Mouse (Mus musculus) heart, embryonic 10.5 days (tissue): ENCODE data around the gene Cr2. TPM values are rescaled to one million over a fixed set of nuclear protein-coding genes. Genes with fewer than 3 reads are reported as not detected.
"Not testable (repeated sequence)": the region's sequence is repeated elsewhere in the genome, so short reads cannot be mapped to it uniquely, and the experiment has no call there.

Source experiments
- DNase-seq: peaks from one replicate; pipeline ENCODE4 v3.0.0-alpha.2; 2017; ENCODE audit warnings: low spot score
- H3K27ac ChIP-seq: fragments of 300-500 bp; sonication (generic); 2 replicates; pipeline ENCODE4 v1.5.1; 2016; ENCODE audit warnings: mild to moderate bottlenecking
- H3K27me3 ChIP-seq: fragments of 300-500 bp; sonication (generic); 2 replicates; pipeline ENCODE4 v1.6.1; 2016; ENCODE audit warnings: mild to moderate bottlenecking; ENCODE audit not compliant: poor library complexity, insufficient read depth, severe bottlenecking
- H3K36me3 ChIP-seq: fragments of 300-500 bp; sonication (generic); 2 replicates; pipeline ENCODE4 v1.6.1; 2016; ENCODE audit warnings: mild to moderate bottlenecking, moderate library complexity
- H3K4me1 ChIP-seq: fragments of 300-500 bp; sonication (generic); 2 replicates; pipeline ENCODE4 v1.6.1; 2016; ENCODE audit warnings: mild to moderate bottlenecking
- H3K4me3 ChIP-seq: fragments of 300-500 bp; sonication (generic); 2 replicates; pipeline ENCODE4 v1.5.1; 2016; ENCODE audit warnings: mild to moderate bottlenecking, moderate library complexity
- H3K9me3 ChIP-seq: fragments of 300-500 bp; sonication (generic); 2 replicates; pipeline ENCODE4 v1.6.1; 2016; ENCODE audit warnings: mild to moderate bottlenecking, moderate library complexity
- WGBS: fragments of 180-500 bp; shearing (Covaris S2); methylation state at CpG from one replicate; pipeline ENCODE4 v1.1.7; 2016; 5-methylcytosine and 5-hydroxymethylcytosine counted together
- polyA plus RNA-seq: library from polyadenylated mRNA; unstranded; fragments of >200 nt; fragmentation: Nextera tagmentation; extraction: Ambion mirVana; gene quantifications from 2 replicates; pipeline ENCODE4 v1.2.1, GENCODE M21; 2016

Gene Cr2
- 0.26 TPM in 1 of 2 replicates, not detected in the other for polyA plus RNA-seq

DNA sequence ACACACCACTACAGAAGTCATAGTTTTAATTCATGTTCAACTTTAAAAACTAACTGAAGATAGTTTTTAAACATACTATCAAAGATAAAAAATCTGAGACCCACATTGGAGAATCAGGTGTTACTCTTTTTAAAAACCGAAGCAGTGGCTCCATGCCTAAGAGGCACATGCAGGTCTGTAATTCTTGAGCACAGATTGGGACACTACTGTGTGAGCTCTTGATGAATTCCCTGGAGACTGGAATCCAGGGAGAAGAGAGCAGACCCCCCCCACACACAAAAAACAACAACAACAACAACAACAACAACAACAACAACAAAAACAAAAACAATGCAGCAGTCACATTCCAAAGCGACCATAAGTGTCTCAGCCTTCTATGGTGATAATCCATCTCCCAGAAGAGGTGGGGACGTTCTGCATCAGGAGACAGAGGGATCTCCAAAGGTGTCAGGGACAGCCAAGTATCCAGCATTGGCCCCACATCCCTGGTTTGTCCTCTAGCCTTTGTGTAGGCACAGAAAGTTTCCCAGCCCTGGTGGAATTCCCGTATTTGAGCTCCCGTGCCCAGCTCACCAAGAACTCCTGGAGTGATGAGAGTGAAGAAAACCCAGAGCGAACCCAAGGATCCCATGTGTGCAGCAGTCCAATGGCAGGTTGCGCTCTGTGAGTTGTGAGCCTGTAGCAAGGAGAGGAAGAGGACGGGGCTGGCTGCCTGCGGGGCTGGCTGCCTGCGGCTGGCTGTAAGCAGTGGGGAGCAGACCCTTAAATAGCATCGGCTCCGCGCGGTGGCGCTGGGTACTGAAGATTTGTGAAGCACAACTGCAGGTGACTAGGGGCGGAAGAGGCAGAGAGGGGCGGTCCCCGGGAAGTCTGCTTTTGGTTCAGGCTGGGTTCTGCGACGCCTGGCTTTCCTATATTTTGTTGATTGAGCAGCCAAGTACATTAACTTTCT is at the start of gene Cr2:
Cr2 (minus strand) TSS at position 737 of the 952 bp plus-strand sequence.
- Histone ChIP-seq H3K9me3 (no peaks in the 10 kb centered on the region), H3K4me1 (no peaks in the 10 kb centered on the region), H3K36me3 (no peaks in the 10 kb centered on the region), H3K27me3 (no peaks in the 10 kb centered on the region), H3K4me3 (peak within 1 kb of the TSS; percentile 52), H3K27ac (peak within 1 kb of the TSS; percentile 49; the same call in 1 of the 2 replicates)
- DNase-seq: peak; percentile 93
- 7% methylated on average over 20 of the region's 20 CpGs for WGBS

DNA sequence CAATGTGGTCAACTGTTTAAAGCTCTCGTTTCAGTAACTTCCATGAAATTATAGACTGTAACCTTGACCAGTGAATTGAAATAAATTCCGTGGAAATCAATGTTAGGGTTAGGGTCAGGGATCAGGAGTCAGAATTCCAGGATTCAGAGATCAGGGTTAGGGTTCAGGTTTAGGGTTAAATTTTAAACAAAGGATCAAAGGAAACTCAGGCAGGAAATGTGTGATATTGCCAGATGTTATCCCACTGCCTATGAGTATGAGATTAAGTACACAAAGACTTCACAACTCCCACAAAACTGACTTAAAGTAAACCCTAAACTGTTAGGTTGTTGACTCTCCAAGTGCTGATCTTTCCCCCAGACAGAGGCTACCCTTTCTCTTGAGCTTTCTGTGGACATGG is 45.3 kb upstream of the Cr2 start:
- WGBS: 62% methylated on average over 2 of the region's 2 CpGs
- DNase-seq: no peak
- H3K9me3 ChIP-seq: no peaks in the 10 kb centered on the region

DNA sequence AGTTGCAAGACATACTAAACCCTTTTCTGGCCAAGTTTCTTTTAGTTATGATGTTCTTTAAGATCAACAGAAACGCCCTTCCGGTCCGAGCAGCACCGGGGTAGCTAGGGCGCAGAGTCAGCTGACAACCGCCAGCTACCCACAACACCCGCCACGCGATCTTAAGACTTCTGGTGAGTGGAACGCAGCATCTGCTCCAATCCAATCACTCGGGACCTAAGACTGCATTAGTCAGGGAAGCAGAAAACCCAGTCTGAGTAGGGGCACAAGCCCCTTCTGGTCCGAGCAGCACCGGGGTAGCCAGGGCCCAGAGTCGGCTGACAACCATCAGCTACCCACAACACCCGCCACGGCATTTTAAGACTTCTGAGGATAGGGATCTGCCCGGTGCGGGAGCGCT is 36.3 kb upstream of the Cr2 start:
- H3K36me3 ChIP-seq: not testable (repeated sequence)
- WGBS: 46% methylated on average over 19 of the region's 19 CpGs

More for the DNA sequence above, 45.3 kb upstream of the Cr2 start:
- Histone ChIP-seq H3K4me3 (no peak overlapping the region), H3K36me3 (no peaks in the 10 kb centered on the region), H3K4me1 (no peaks in the 10 kb centered on the region), H3K27ac (no peak overlapping the region), H3K27me3 (no peaks in the 10 kb centered on the region)

DNA sequence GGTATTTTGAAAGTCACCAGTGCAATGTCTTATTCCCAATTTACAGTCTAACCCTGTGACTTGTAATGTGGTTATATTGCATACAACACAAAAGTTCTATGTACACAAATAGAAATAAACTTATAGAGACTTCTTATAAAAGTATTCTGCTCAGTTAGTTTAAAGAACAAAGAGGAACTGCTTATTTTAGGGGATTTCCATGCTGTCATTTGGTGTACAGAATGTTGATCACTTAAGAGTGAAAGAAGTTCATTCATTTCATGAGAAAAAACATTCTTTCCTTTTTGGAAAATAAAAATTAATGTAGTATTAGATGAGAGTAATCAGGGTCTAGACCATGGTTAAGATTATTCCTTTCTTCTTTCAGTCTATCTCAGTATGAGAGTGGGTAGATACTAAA is 8.2 kb upstream of the Cr2 start:
- no peaks in the 10 kb centered on the region for H3K9me3 ChIP-seq
- H3K36me3 ChIP-seq: no peaks in the 10 kb centered on the region
- H3K27me3 ChIP-seq: no peaks in the 10 kb centered on the region
- no peaks in the 10 kb centered on the region for H3K4me1 ChIP-seq
- no peak overlapping the region for H3K27ac ChIP-seq
- DNase-seq: no peak
- no peak overlapping the region for H3K4me3 ChIP-seq

More for the DNA sequence above, 36.3 kb upstream of the Cr2 start:
- H3K4me3 ChIP-seq: 0 out of 2 replicates have a peak overlapping the region, but pooled peaks have one; percentile 12
- not testable (repeated sequence) for H3K27me3 ChIP-seq, H3K4me1 ChIP-seq, DNase-seq, H3K9me3 ChIP-seq, H3K27ac ChIP-seq

DNA sequence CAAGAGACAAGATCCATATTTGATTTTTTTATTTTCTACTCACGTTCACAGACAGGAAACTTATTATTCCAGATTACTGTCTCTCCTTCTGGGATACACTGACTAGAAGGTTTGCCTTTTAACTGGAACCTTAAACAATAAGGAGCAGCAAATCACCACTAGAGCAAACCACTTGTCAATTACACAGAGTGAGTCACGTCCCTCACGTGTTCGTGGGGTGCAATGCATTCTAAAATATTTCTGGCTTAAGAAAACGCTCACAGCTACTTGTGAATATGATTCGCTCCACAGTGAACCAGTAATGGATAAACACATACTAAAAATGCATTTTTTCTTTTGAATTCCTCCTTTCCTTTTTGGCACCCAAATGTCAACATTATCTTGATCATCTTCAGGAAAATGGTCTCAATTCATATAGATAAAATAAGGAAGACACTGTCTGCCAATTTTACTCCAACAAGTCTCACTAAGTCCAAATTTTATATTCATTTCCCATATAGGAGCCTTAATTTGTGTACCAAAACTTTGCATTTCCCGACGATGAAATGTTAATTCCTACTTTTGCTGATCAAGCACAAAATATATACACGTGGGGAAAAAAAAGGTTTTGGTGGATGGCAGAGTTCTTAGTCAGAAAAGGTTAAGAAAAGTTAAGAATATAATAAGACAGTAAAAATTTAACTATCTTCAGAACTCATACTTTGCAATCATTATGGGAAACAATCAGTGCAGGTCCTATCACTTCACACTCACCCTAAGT is 11.3 kb downstream of the Cr2 start:
- WGBS: 80% methylated on average over 9 of the region's 9 CpGs
- no peak for DNase-seq
- H3K36me3 ChIP-seq: no peaks in the 10 kb centered on the region
- H3K4me1 ChIP-seq: no peaks in the 10 kb centered on the region
- no peaks in the 10 kb centered on the region for H3K9me3 ChIP-seq
- H3K4me3 ChIP-seq: no peak overlapping the region
- no peaks in the 10 kb centered on the region for H3K27me3 ChIP-seq
- no peak overlapping the region for H3K27ac ChIP-seq

DNA sequence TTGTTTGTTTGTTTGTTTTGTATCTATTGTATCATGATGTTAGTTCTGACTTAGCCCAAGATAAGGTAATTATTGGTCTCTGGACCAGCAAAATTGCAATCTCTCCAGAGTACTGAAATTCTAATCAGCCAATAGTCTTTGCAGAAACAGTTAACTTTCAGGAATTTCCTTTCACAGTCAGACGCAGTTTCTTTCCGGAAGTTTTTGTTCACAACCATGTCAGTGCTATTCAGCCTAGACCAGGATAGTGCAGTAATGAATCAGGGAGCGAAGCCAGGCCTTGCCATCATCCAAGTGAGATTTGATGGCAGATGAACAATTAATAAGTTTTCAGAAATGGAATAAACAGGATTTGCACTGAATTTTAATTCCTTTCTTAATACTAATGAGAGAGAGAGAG is 44.4 kb downstream of the Cr2 start:
- H3K27ac ChIP-seq: no peak overlapping the region; the same call in 1 of the 2 replicates

DNA sequence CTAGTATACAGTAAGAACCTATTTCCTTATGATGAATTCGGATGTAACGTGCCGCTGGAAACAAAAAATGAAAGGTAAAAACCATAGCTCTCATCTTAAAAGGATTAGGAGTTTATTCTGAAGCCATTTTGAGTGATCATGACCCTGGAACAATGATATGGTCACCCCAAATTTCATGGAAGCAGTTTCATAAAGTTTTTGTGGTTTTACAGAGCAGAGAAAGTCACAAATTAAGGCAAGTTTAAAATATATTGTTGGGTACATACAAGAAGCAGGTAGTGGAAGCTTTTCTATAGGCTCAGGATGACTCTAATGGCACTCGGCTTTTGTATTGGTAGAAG is 44.9 kb downstream of the Cr2 start:
- no peak for DNase-seq
- Histone ChIP-seq H3K9me3 (no peaks in the 10 kb centered on the region), H3K4me3 (peak overlapping the region; percentile 71), H3K36me3 (peaks cover 19% of the 10 kb centered on the region), H3K4me1 (no peaks in the 10 kb centered on the region), H3K27me3 (no peaks in the 10 kb centered on the region), H3K27ac (peak overlapping the region; percentile 98)
- 30% methylated on average over 4 of the region's 4 CpGs for WGBS

More for the DNA sequence above, 44.4 kb downstream of the Cr2 start:
- peak overlapping the region; percentile 71 for H3K4me3 ChIP-seq
- no peaks in the 10 kb centered on the region for H3K9me3 ChIP-seq
- H3K4me1 ChIP-seq: no peaks in the 10 kb centered on the region
- WGBS: 56% methylated on average over 3 of the region's 3 CpGs
- no peaks in the 10 kb centered on the region for H3K27me3 ChIP-seq
- H3K36me3 ChIP-seq: peaks cover 16% of the 10 kb centered on the region
- no peak for DNase-seq

DNA sequence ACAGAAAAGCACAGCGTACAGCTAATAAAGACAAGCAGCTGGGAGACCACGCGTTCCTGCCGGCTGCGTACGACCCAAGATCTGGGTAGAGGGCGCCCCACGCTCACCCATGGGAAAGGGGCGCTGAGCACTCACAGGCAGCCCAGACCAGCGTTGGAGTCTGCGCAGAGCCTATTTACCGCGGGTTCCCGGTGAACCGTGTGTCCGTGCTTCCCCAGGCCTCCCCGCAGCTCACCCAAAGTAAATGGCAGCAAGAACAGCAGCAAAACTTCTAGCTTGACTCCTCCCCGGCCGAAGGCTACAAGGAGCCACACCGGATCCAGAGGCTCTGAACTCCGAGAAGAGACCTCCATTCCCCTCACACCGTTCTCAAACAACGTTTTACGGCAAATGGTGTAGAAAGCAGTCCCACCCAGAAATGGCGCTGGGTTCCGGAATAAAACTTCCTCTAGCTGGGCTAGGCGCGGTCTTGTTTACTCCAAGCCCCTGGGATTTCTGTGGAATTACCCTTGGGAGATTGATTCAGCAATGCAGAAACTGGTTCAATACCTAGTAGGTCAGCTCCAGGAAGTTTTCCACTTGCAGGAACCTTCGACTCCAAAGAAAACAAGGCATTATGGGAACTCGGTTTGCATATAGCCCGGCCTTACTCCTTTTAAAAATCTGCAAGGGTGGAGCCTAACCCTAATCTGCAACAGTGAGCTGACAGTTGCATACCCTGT is 45.4 kb downstream of the Cr2 start, which contains the start of gene Cr1l:
Cr1l (minus strand) TSS at position 634 of the 722 bp plus-strand sequence.
- H3K9me3 ChIP-seq: no peaks in the 10 kb centered on the region
- no peaks in the 10 kb centered on the region for H3K4me1 ChIP-seq
- peak within 1 kb of the TSS; percentile 98 for H3K27ac ChIP-seq
- H3K36me3 ChIP-seq: peaks cover 19% of the 10 kb centered on the region
- WGBS: under 1% methylated on average over 31 of the region's 31 CpGs
- DNase-seq: peak; percentile 94
- no peaks in the 10 kb centered on the region for H3K27me3 ChIP-seq
- H3K4me3 ChIP-seq: peak within 1 kb of the TSS; percentile 71

DNA sequence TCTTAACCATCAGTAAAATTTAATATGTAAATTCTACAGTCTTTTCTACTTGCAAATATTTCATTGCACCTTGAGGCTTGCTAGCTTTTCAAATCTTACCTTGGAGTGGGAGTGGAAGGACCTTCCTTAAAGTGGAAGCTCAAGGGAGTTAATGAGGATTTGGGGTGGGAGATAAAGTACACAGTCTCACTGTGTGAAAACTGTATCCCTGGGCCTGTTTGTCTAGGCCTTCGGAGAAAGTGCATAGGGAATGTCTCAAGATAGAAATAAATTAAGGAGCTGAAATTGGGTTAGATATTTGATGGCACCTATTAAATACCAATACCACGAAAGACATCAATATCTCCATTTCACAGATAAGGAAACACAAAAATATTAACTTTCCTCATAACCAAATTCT is 46.0 kb downstream of the Cr2 start:
- Histone ChIP-seq H3K4me3 (peak overlapping the region; percentile 71), H3K27me3 (no peaks in the 10 kb centered on the region), H3K36me3 (peaks cover 23% of the 10 kb centered on the region), H3K4me1 (no peaks in the 10 kb centered on the region), H3K9me3 (no peaks in the 10 kb centered on the region), H3K27ac (peak overlapping the region; percentile 98)
- WGBS: 9% methylated on average over 2 of the region's 2 CpGs
- DNase-seq: no peak

DNA sequence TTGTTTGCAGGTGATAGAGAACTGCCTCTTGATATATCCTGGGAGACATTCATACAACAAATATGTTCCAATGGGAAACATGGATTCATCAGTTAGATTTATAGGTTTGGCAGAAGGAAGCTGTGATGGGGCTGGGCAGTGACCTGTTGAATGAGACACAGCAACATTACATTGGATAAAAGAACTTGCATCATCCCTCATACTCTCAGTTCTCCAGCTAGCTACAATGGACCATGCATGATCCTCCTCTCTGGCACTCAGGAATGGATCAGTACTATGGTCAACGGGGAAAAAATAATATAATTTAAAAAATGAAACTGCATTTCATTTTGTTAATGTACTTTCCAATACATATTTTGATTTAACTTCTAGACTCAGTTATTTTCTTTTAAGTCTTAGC is 46.6 kb downstream of the Cr2 start:
- H3K4me1 ChIP-seq: no peaks in the 10 kb centered on the region
- no peaks in the 10 kb centered on the region for H3K27me3 ChIP-seq
- H3K27ac ChIP-seq: no peak overlapping the region
- peak overlapping the region; percentile 71 for H3K4me3 ChIP-seq
- 81% methylated on average over 1 of the region's 1 CpGs for WGBS
- DNase-seq: no peak
- H3K9me3 ChIP-seq: no peaks in the 10 kb centered on the region
- peaks cover 29% of the 10 kb centered on the region for H3K36me3 ChIP-seq

DNA sequence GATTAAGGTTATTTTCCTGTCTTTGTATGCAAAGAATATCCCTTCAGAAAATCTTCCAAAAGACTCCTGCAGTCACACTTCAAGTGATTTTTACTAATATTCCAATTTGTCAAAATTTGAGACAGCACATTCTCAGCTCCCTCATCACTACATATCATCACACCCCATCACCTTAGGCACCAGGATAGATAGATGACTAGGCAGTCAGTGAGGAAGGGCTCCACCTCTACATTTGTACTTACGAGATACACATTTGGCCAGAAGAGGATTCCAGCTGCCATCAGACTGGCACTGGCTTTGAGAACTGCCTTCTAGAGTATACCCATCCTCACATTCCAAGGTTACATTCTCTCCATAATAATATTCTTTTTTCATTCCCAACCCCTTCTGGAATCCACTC is 62.1 kb downstream of the Cr2 start:
- no peak overlapping the region for H3K27ac ChIP-seq
- WGBS: 83% methylated on average over 1 of the region's 1 CpGs
- no peaks in the 10 kb centered on the region for H3K4me1 ChIP-seq
- H3K9me3 ChIP-seq: no peaks in the 10 kb centered on the region
- H3K36me3 ChIP-seq: peaks cover 48% of the 10 kb centered on the region
- no peaks in the 10 kb centered on the region for H3K27me3 ChIP-seq
- H3K4me3 ChIP-seq: no peak overlapping the region
- no peak for DNase-seq

DNA sequence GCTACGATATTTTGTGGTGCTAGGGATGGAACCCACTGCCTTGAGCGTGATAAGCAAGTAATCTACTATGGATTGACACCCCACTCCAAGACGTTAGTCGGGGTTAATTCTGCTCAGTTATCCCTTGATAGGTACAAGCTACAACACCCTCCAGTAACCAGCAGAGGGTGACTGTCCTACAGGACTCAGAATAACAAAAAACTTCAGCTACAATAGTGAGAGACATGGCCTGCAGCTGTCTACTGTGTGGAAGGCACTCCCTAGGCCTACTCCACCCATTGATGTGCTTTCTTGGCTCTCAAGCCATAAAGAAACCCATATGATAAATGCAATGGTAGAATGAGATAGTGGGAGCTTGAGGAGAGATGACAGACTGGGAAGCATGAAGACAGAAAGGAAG is 62.9 kb downstream of the Cr2 start:
- DNase-seq: no peak
- peaks cover 48% of the 10 kb centered on the region for H3K36me3 ChIP-seq
- no peaks in the 10 kb centered on the region for H3K27me3 ChIP-seq
- H3K4me3 ChIP-seq: no peak overlapping the region
- no peak overlapping the region for H3K27ac ChIP-seq
- no peaks in the 10 kb centered on the region for H3K4me1 ChIP-seq
- H3K9me3 ChIP-seq: no peaks in the 10 kb centered on the region
- 80% methylated on average over 4 of the region's 4 CpGs for WGBS
